Mouse (Mus musculus) heart, embryonic 12.5 days (tissue): Measurements from ENCODE around the gene Vmn2r51. TPM values are rescaled to one million over a fixed set of nuclear protein-coding genes. Genes with fewer than 3 reads are reported as not detected.
"Not testable (repeated sequence)": the region's sequence is repeated elsewhere in the genome, so short reads cannot be mapped to it uniquely, and the experiment has no call there.

Experiments used
- ATAC-seq: fragments of 200-750 bp; cut with Nextera tagmentation; 2 replicates; pipeline ENCODE4 v1.8.0; 2017; ENCODE audit warnings: moderate TSS enrichment, moderate library complexity; ENCODE audit not compliant: insufficient number of reproducible peaks, low FRiP score
- H3K27ac ChIP-seq: fragments of 300-500 bp; sonication (generic); 2 replicates; pipeline ENCODE4 v1.5.1; 2016; ENCODE audit warnings: mild to moderate bottlenecking, moderate library complexity; ENCODE audit not compliant: poor library complexity, severe bottlenecking
- H3K27me3 ChIP-seq: fragments of 300-500 bp; sonication (generic); replicated peaks from 2 replicates; pipeline ENCODE4 v1.6.1; 2016; ENCODE audit warnings: mild to moderate bottlenecking, moderate library complexity
- H3K36me3 ChIP-seq: fragments of 300-500 bp; sonication (generic); 2 replicates; pipeline ENCODE4 v1.6.1; 2016; ENCODE audit warnings: mild to moderate bottlenecking, moderate library complexity
- H3K4me1 ChIP-seq: fragments of 300-500 bp; sonication (generic); replicated peaks from 2 replicates; pipeline ENCODE4 v1.6.1; 2016; ENCODE audit warnings: mild to moderate bottlenecking
- H3K4me2 ChIP-seq: fragments of 300-500 bp; sonication (generic); 2 replicates; pipeline ENCODE4 v1.6.1; 2016; ENCODE audit warnings: mild to moderate bottlenecking, moderate library complexity
- H3K4me3 ChIP-seq: fragments of 300-500 bp; sonication (generic); 2 replicates; pipeline ENCODE4 v1.5.1; 2016; ENCODE audit warnings: mild to moderate bottlenecking
- H3K9ac ChIP-seq: fragments of 300-500 bp; sonication (generic); 2 replicates; pipeline ENCODE4 v1.6.1; 2016; ENCODE audit warnings: mild to moderate bottlenecking, moderate library complexity
- H3K9me3 ChIP-seq: fragments of 300-500 bp; sonication (generic); replicated peaks from 2 replicates; pipeline ENCODE4 v1.6.1; 2016; ENCODE audit warnings: mild to moderate bottlenecking, moderate library complexity
- WGBS: fragments of 180-500 bp; shearing (Covaris S2); methylation state at CpG from one replicate; pipeline ENCODE4 v1.1.7; 2016; 5-methylcytosine and 5-hydroxymethylcytosine counted together
- polyA plus RNA-seq: library from polyadenylated mRNA; unstranded; fragments of >200 nt; fragmentation: Nextera tagmentation; extraction: Ambion mirVana; gene quantifications from 2 replicates; pipeline ENCODE4 v1.2.1, GENCODE M21; 2016

The Vmn2r51 gene
- polyA plus RNA-seq, result not detected in 2 replicates

DNA sequence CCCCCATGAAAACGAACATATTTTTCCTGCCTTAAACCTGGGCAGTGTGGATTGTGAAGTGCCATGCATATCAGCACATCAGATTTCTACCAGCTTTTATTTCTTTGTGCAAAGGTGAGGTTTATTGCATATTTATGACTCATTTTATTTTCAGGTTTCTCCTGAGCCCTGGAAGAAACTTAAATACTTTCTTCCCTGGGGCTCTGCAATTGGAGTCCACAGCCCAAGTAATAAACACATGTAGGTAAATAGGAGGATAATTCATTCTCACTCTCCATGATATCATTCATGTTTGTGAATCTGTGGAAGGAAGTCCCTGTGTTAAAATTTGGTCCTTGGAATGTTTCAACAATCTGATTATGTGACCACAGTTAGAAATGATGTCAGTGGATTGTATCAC lies at the start of gene Vmn2r51:
Vmn2r51 (minus strand) TSS at position 101 of the 400 bp plus-strand sequence.
- 41% methylated on average over 1 of the region's 1 CpGs for WGBS

DNA sequence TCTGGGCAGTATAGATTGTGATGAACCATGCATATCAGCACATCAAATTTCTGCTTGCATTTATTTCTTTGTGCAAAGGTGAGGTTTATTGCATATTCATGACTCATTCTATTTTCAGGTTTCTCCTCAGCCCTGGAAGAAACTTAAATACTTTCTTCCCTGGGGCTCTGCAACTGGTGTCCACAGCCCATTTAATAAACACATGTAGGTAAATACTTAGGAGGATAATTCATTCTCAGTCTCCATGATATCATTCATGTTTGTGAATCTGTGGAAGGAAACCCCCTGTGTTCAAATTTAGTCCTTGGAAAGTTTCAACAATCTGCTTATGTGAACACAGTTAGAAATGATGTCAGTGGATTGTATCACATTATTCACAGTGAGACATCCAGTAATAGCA lies 52.3 kb downstream of the Vmn2r51 start, which contains the start of gene Vmn2r50:
Vmn2r50 (minus strand) TSS at position 101 of the 400 bp plus-strand sequence.
- H3K27ac ChIP-seq, H3K4me3 ChIP-seq, H3K4me1 ChIP-seq, H3K36me3 ChIP-seq, H3K9ac ChIP-seq, H3K9me3 ChIP-seq, H3K27me3 ChIP-seq, H3K4me2 ChIP-seq, ATAC-seq: not testable (repeated sequence)

More for the DNA sequence above, at the start of gene Vmn2r51:
- not testable (repeated sequence) for H3K9ac ChIP-seq, H3K27ac ChIP-seq, H3K27me3 ChIP-seq, ATAC-seq, H3K36me3 ChIP-seq, H3K4me1 ChIP-seq, H3K4me3 ChIP-seq, H3K4me2 ChIP-seq
- H3K9me3 ChIP-seq, result peaks cover 13% of the 10 kb centered on the region

Other genes starting within 250 kb of the Vmn2r51 start
- not detected in 2 replicates for gene Vmn2r48, start 152.2 kb downstream of the Vmn2r51 start, polyA plus RNA-seq
- gene Vmn2r49, start 113.5 kb downstream of the Vmn2r51 start, polyA plus RNA-seq, result not detected in 2 replicates
- gene Vmn2r50, start 52.4 kb downstream of the Vmn2r51 start, polyA plus RNA-seq, result not detected in 2 replicates
- not detected in 2 replicates for gene Vmn2r52, start 70.8 kb upstream of the Vmn2r51 start, polyA plus RNA-seq
- not detected in 2 replicates for gene Vmn1r66, start 172.3 kb upstream of the Vmn2r51 start, polyA plus RNA-seq